Mouse (Mus musculus): ENCODE data around the gene Gemin5. TPM values are rescaled to one million over a fixed set of nuclear protein-coding genes. Genes with fewer than 3 reads are reported as not detected.
A peak's percentile ranks its signal among the peaks of the same experiment; 100 is the strongest.

Gemin5 gene
- total and polyA plus RNA-seq, 3 experiments: 66.7 to 89.6 (median 88.6) TPM

GRCm38 (mm10) chr11:58097621-58098365 lies 70.5 kb downstream of the Gemin5 start:
- peak overlapping the region in 2 of 3 experiments; percentile 31 to 55 for H3K4me3 ChIP-seq (replicated peaks in 1 of 3; ENCODE audit: low read depth in 2 of 3, low read length in 2 of 3, poor library complexity in 1 of 3)
- H3K9ac ChIP-seq (ENCODE audit: insufficient read depth, low read depth): no peak overlapping the region; the same call in 1 of the 2 replicates
- TF ChIP-seq ZC3H11A (IDR thresholded peaks at IDR 0.05; ENCODE audit: low read depth, low read length) (no peak), MAZ (IDR thresholded peaks at IDR 0.05; ENCODE audit: low read depth, low read length) (peak; percentile 42; the same call in 1 of the 2 replicates), POLR2A (IDR thresholded peaks at IDR 0.05; ENCODE audit: low read depth, low read length) (no peak), E2F4 (IDR thresholded peaks at IDR 0.05; ENCODE audit: insufficient replicate concordance, low read depth, low read length) (no peak), MXI1 (IDR thresholded peaks at IDR 0.05; ENCODE audit: low read depth, low read length) (no peak), PAX5 (IDR thresholded peaks at IDR 0.05; ENCODE audit: low read length) (no peak), RCOR1 (conservative IDR thresholded peaks at IDR 0.05; ENCODE audit: low read depth, low read length) (0 out of 2 replicates have a peak, but pooled peaks have one; percentile 0), IRF4 (IDR thresholded peaks at IDR 0.05; ENCODE audit: low read depth, low read length) (no peak), USF1 (IDR thresholded peaks at IDR 0.05; ENCODE audit: low read depth, low read length) (no peak), JUND (conservative IDR thresholded peaks at IDR 0.05; ENCODE audit: low read depth, low read length) (no peak), NRF1 (IDR thresholded peaks at IDR 0.05; ENCODE audit: low read depth, low read length) (no peak), MYC (IDR thresholded peaks at IDR 0.05; ENCODE audit: low read depth, low read length) (no peak; the same call in 1 of the 2 replicates), HCFC1 (IDR thresholded peaks at IDR 0.05; ENCODE audit: low read depth, low read length) (no peak), ETS1 (conservative IDR thresholded peaks at IDR 0.05; ENCODE audit: low read depth, low read length) (no peak), JUN (IDR thresholded peaks at IDR 0.05; ENCODE audit: insufficient read depth, low read depth, low read length) (no peak), RAD21 (IDR thresholded peaks at IDR 0.05; ENCODE audit: low read depth, low read length) (no peak), SMC3 (IDR thresholded peaks at IDR 0.05; ENCODE audit: low read depth, low read length) (no peak), MAX (IDR thresholded peaks at IDR 0.05; ENCODE audit: low read length) (no peak), BHLHE40 (IDR thresholded peaks at IDR 0.05; ENCODE audit: low read depth, low read length) (no peak), MEF2A (IDR thresholded peaks at IDR 0.05; ENCODE audit: borderline replicate concordance, low read depth, low read length) (no peak), TCF12 (IDR thresholded peaks at IDR 0.05; ENCODE audit: low read depth, low read length) (0 out of 2 replicates have a peak, but pooled peaks have one; percentile 3), ZKSCAN1 (IDR thresholded peaks at IDR 0.05; ENCODE audit: borderline replicate concordance, low read depth, low read length) (no peak), MAFK (IDR thresholded peaks at IDR 0.05; ENCODE audit: insufficient replicate concordance, low read length) (no peak), NELFE (IDR thresholded peaks at IDR 0.05; ENCODE audit: low read depth, low read length) (0 out of 2 replicates have a peak, but pooled peaks have one; percentile 9), ZNF384 (IDR thresholded peaks at IDR 0.05; ENCODE audit: low read depth, low read length) (no peak), ZMIZ1 (IDR thresholded peaks at IDR 0.05; ENCODE audit: low read depth, low read length) (no peak), CTCF (conservative IDR thresholded peaks at IDR 0.05 in 1 of 2, IDR thresholded peaks at IDR 0.05 in 1 of 2; ENCODE audit: low read depth in 2 of 2, low read length in 2 of 2) (no peak), ELF1 (IDR thresholded peaks at IDR 0.05; ENCODE audit: low read depth, low read length) (no peak), CHD2 (IDR thresholded peaks at IDR 0.05; ENCODE audit: low read length) (no peak), GABPA (IDR thresholded peaks at IDR 0.05; ENCODE audit: insufficient replicate concordance, low read depth, low read length) (no peak), POLR2AphosphoS2 (IDR thresholded peaks at IDR 0.05; ENCODE audit: low read depth, low read length) (no peak), EP300 (IDR thresholded peaks at IDR 0.05; ENCODE audit: low read length) (no peak), SIN3A (IDR thresholded peaks at IDR 0.05; ENCODE audit: low read length) (peak; percentile 47; the same call in 1 of the 2 replicates), UBTF (IDR thresholded peaks at IDR 0.05; ENCODE audit: low read depth, low read length) (no peak), USF2 (conservative IDR thresholded peaks at IDR 0.05; ENCODE audit: low read depth, low read length) (no peak), KAT2A (IDR thresholded peaks at IDR 0.05; ENCODE audit: insufficient replicate concordance, low read length) (no peak)
- no peaks in the 10 kb centered on the region for H3K27me3 ChIP-seq (replicated peaks)
- H3K4me2 ChIP-seq (ENCODE audit: insufficient read depth, low read depth, poor library complexity, severe bottlenecking): peak overlapping the region; percentile 77
- H3K4me1 ChIP-seq (ENCODE audit: control insufficient read depth in 1 of 2, insufficient read depth in 2 of 2): peaks cover 8 to 34% of the 10 kb centered on the region in 2 experiments
- H3K36me3 ChIP-seq (replicated peaks in 1 of 2; ENCODE audit: control insufficient read depth in 1 of 2, insufficient read depth in 1 of 2, low read length in 1 of 2): no peaks in the 10 kb centered on the region
- DNase-seq (ENCODE audit: extremely low read depth): no peak
- dilution Hi-C loops (cut with MboI; ENCODE audit: extremely low pct_ligation_motif_present, extremely low pct_unique_long_range_greater_than_20kb, low sequenced_read_pairs): no loop called here
- no peaks in the 10 kb centered on the region for H3K79me2 ChIP-seq (replicated peaks; ENCODE audit: control insufficient read depth, extremely low read depth, insufficient read depth, poor library complexity, severe bottlenecking)
- in situ Hi-C loops (cut with MboI; ENCODE audit: low pct_ligation_motif_present, low pct_unique_long_range_greater_than_20kb, low sequenced_read_pairs): no loop called here
- no peak overlapping the region for H3K27ac ChIP-seq (ENCODE audit: insufficient read depth, low read depth)
- H3K9me3 ChIP-seq (replicated peaks; ENCODE audit: low read length): no peaks in the 10 kb centered on the region

Measured in CH12.LX (cell line).